12 mouse cellular contexts compared by ENCODE assay signal in the genomic region with DNA sequence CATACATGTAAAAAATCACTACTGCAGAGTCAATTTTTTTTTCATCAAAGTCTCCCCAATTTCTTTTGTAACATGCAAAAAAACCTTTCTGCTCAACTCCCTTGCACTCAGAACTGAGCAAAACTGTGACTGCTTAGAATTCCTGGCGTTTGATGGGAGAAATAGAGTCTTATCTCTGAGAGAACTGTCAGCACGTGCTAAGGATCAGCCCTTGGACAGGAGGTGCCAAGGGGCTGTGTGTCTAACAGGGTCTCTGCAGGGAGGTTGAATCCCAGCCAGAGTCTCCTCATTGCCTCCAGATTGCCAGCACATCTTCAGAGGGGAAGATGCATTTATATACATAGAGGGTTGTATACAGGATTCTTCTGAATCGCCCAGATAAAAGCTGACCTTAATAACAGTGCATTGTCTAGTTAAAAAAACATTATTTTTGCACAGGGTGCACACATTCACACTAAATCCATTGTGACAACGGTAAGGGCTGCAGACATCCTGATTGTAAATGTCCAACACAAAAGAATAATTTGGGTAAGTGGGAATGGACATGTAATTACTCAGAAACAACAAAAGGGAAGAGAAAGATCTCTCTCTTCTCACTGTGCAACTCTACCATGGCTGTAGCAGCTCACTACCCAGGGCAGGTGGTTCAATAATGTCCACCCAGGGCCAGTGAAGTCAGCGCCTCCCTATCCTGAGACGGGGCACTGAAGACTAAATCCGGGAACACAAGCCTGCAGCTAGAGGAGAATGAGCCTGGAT.
A peak's percentile ranks its signal among the peaks of the same experiment; 100 is the strongest.
DNase-seq lines count a peak whose midpoint lies in the region; ATAC-seq and TF ChIP-seq lines count a peak whose summit lies in the region.
"Had no signal": no experiment of that assay in that cellular context is flagged by ENCODE, and none has a peak within 500 bp of the region (broad histone marks: within the 10 kb centered on the region; RNA-seq: fewer than 3 reads in every experiment).

No protein-coding gene starts in this region.

- peak overlapping the region; percentile 33 for H3K4me2 ChIP-seq in heart, embryonic 12.5 days
- peak overlapping the region; percentile 33 for H3K4me2 ChIP-seq in forebrain, embryonic 14.5 days (ENCODE audit: low read length)
- H3K4me2 ChIP-seq in midbrain, embryonic 14.5 days (ENCODE audit: low read length): peak overlapping the region; percentile 29

- H3K36me3 ChIP-seq in heart, embryonic 12.5 days: no peaks in the 10 kb centered on the region
- H3K36me3 ChIP-seq in forebrain, embryonic 14.5 days (ENCODE audit: control insufficient read depth, insufficient read depth, low read length): no peaks in the 10 kb centered on the region
- H3K36me3 ChIP-seq in midbrain, embryonic 14.5 days (ENCODE audit: control insufficient read depth, insufficient read depth, low read length): no peaks in the 10 kb centered on the region
- H3K36me3 ChIP-seq: limb, embryonic 13.5 days had no signal

- no peaks in the 10 kb centered on the region for H3K27me3 ChIP-seq in heart, embryonic 12.5 days (replicated peaks)
- no peaks in the 10 kb centered on the region for H3K27me3 ChIP-seq in forebrain, embryonic 14.5 days (replicated peaks; ENCODE audit: control insufficient read depth, insufficient read depth, low read length)
- no peaks in the 10 kb centered on the region for H3K27me3 ChIP-seq in midbrain, embryonic 14.5 days (ENCODE audit: control insufficient read depth, insufficient read depth, low read length)
- H3K27me3 ChIP-seq: CH12.LX had no signal

- peaks cover 34% of the 10 kb centered on the region for H3K4me1 ChIP-seq in heart, embryonic 12.5 days (replicated peaks)
- peaks cover 51% of the 10 kb centered on the region for H3K4me1 ChIP-seq in forebrain, embryonic 14.5 days (ENCODE audit: control insufficient read depth, insufficient read depth, low read length)
- H3K4me1 ChIP-seq in midbrain, embryonic 14.5 days (ENCODE audit: control insufficient read depth, insufficient read depth, low read length): peaks cover 70% of the 10 kb centered on the region

- peak overlapping the region; percentile 10; the same call in 1 of the 2 replicates for H3K27ac ChIP-seq in heart, embryonic 12.5 days (ENCODE audit: poor library complexity, severe bottlenecking)
- H3K27ac ChIP-seq in forebrain, embryonic 14.5 days (ENCODE audit: low read depth, low read length): peak overlapping the region; percentile 86
- H3K27ac ChIP-seq in midbrain, embryonic 14.5 days (replicated peaks; ENCODE audit: low read depth, low read length): peak overlapping the region; percentile 85
- H3K27ac ChIP-seq: limb, embryonic 13.5 days; macrophage had no signal

- no peaks in the 10 kb centered on the region for H3K9me3 ChIP-seq in heart, embryonic 12.5 days (replicated peaks)
- no peaks in the 10 kb centered on the region for H3K9me3 ChIP-seq in forebrain, embryonic 14.5 days (replicated peaks; ENCODE audit: control insufficient read depth, low read length)
- H3K9me3 ChIP-seq in midbrain, embryonic 14.5 days (ENCODE audit: control insufficient read depth, low read length): no peaks in the 10 kb centered on the region
- H3K9me3 ChIP-seq: limb, embryonic 13.5 days had no signal

- TF ChIP-seq POLR2A in brain, embryonic 14.5 days (IDR thresholded peaks at IDR 0.05; ENCODE audit: borderline replicate concordance, extremely low read depth, insufficient read depth, insufficient read length, poor library complexity, severe bottlenecking): no peak

- TF ChIP-seq CTCF in brain, embryonic 14.5 days (IDR thresholded peaks at IDR 0.05; ENCODE audit: borderline replicate concordance, extremely low read depth, insufficient read depth, insufficient read length): no peak

- no peak overlapping the region for H3K4me3 ChIP-seq in heart, embryonic 12.5 days
- no peak overlapping the region for H3K4me3 ChIP-seq in forebrain, embryonic 14.5 days (ENCODE audit: low read depth, low read length)
- no peak overlapping the region for H3K4me3 ChIP-seq in midbrain, embryonic 14.5 days (replicated peaks; ENCODE audit: low read depth, low read length)
- H3K4me3 ChIP-seq: limb, embryonic 13.5 days had no signal

- 0 out of 2 replicates have a peak overlapping the region, but pooled peaks have one; percentile 53 for H3K9ac ChIP-seq in heart, embryonic 12.5 days
- H3K9ac ChIP-seq in forebrain, embryonic 14.5 days (ENCODE audit: low read length): peak overlapping the region; percentile 43
- H3K9ac ChIP-seq in midbrain, embryonic 14.5 days (replicated peaks; ENCODE audit: low read length): peak overlapping the region; percentile 34
- H3K9ac ChIP-seq: limb, embryonic 13.5 days had no signal

- ATAC-seq in heart, embryonic 12.5 days (ENCODE audit: insufficient number of reproducible peaks, low FRiP score): no peak
- peak; percentile 30 for ATAC-seq in forebrain, embryonic 14.5 days
- no peak for ATAC-seq in midbrain, embryonic 14.5 days (ENCODE audit: low FRiP score, low TSS enrichment)
- ATAC-seq in megakaryocyte-erythroid progenitor cell, adult 5-6 weeks (replicated peaks; ENCODE audit: low FRiP score, low TSS enrichment, poor library complexity, severe bottlenecking): no peak

- 30% methylated on average over 7 of the region's 7 CpGs for WGBS in heart, embryonic 12.5 days
- 12% methylated on average over 7 of the region's 7 CpGs for WGBS in forebrain, embryonic 14.5 days
- WGBS in midbrain, embryonic 14.5 days: 14% methylated on average over 7 of the region's 7 CpGs

- no peak for DNase-seq in heart, adult 9 months (ENCODE audit: low spot score in 2 of 2)
- peak; percentile 80 for DNase-seq in brain, embryonic 14.5 days (ENCODE audit: low read depth)
- DNase-seq in forebrain, embryonic 14.5 days (ENCODE audit: low spot score): peak; percentile 69
- peak; percentile 51 for DNase-seq in midbrain, embryonic 14.5 days
- no peak for DNase-seq in yolk sac, embryonic 10.5 days (ENCODE audit: low spot score)
- DNase-seq in thymus, postnatal 36 days: no peak
- DNase-seq: kidney, adult 11 months had no signal

Comparison
In these comparisons a context has a peak if more than half of its experiments do, and no peak if none do; other contexts are left out.
1. H3K27ac ChIP-seq: peak in every context shown above with its lines; median percentile 86 in forebrain, embryonic 14.5 days; 85 in midbrain, embryonic 14.5 days; 10 in heart, embryonic 12.5 days.
2. DNase-seq: peak in brain, embryonic 14.5 days (single experiment), forebrain, embryonic 14.5 days (single experiment) and midbrain, embryonic 14.5 days (single experiment); none in heart, adult 9 months (0 of 2), yolk sac, embryonic 10.5 days (single experiment) and thymus, postnatal 36 days (0 of 2).
3. Peak in every context shown above with its lines, with median percentiles within 50 percentile points of each other: H3K4me2 ChIP-seq and H3K9ac ChIP-seq.